Mouse (Mus musculus): Measurements from ENCODE around the gene Metrnl.

GRCm38 (mm10) chr11:121672990-121673572 lies 28.3 kb upstream of the Metrnl start, which contains the start of gene B3gntl1:
- TF ChIP-seq CTCF (IDR thresholded peaks at IDR 0.05; ENCODE audit: low read depth, low read length) (no peak), POLR2A (IDR thresholded peaks at IDR 0.05; ENCODE audit: borderline replicate concordance, low read depth, low read length) (0 out of 2 replicates have a peak, but pooled peaks have one; percentile 79)

Data from bone marrow macrophage, adult 2 months (primary cell).